Mouse (Mus musculus) bone marrow macrophage, adult 2 months (primary cell): ENCODE results near the gene Gcfc2.

ENCODE experiments used
- CTCF ChIP-seq: IDR thresholded peaks from 2 replicates; pipeline ENCODE4 v1.5.1; 2012; ENCODE audit warnings: low read depth, mild to moderate bottlenecking, low read length, moderate library complexity
- POLR2A ChIP-seq: IDR thresholded peaks from 2 replicates; pipeline ENCODE4 v1.6.1; 2012; ENCODE audit warnings: mild to moderate bottlenecking, low read depth, low read length, borderline replicate concordance

- no peak for TF ChIP-seq CTCF
- no peak for TF ChIP-seq POLR2A
These were observed 49.1 kb downstream of the Gcfc2 start for GRCm38 (mm10) chr6:81972595-81972994.
